Mouse (Mus musculus) embryo, embryonic 11.5 days (tissue): ENCODE results near the gene Cit.
A peak's percentile ranks its signal among the peaks of the same experiment; 100 is the strongest.
"Not testable (repeated sequence)": the region's sequence is repeated elsewhere in the genome, so short reads cannot be mapped to it uniquely, and the experiment has no call there.

ENCODE experiments used
- DNase-seq: peaks from one replicate; pipeline ENCODE4 v3.0.0-alpha.2; 2012; ENCODE audit warnings: low read depth, low spot score

Gene Cit

GRCm38 (mm10) chr5:115844766-115845634, at the start of gene Cit:
Gene Cit (plus strand): TSS chr5:115845278.
- peak; percentile 95 for DNase-seq

GRCm38 (mm10) chr5:115799016-115799894, 45.8 kb upstream of the Cit start:
- no peak for DNase-seq

- no peak for DNase-seq
Observed at GRCm38 (mm10) chr5:115799895-115800232, 45.2 kb upstream of the Cit start.

GRCm38 (mm10) chr5:115812262-115812661, 32.8 kb upstream of the Cit start:
- no peak for DNase-seq

GRCm38 (mm10) chr5:115817022-115817421, 28.1 kb upstream of the Cit start:
- no peak for DNase-seq

GRCm38 (mm10) chr5:115817655-115818054, 27.4 kb upstream of the Cit start:
- DNase-seq: not testable (repeated sequence)

- DNase-seq: no peak
Observed at GRCm38 (mm10) chr5:115819966-115820365, 25.1 kb upstream of the Cit start.

GRCm38 (mm10) chr5:115821200-115821599, 23.9 kb upstream of the Cit start:
- DNase-seq: no peak

- no peak for DNase-seq
Observed at GRCm38 (mm10) chr5:115821910-115822309, 23.2 kb upstream of the Cit start.

- no peak for DNase-seq
Observed at GRCm38 (mm10) chr5:115832754-115833153, 12.3 kb upstream of the Cit start.

GRCm38 (mm10) chr5:115833806-115834205, 11.3 kb upstream of the Cit start:
- DNase-seq: not testable (repeated sequence)

- DNase-seq: no peak
Observed at GRCm38 (mm10) chr5:115835291-115835690, 9.8 kb upstream of the Cit start.

- DNase-seq: no peak
Observed at GRCm38 (mm10) chr5:115838059-115838458, 7.0 kb upstream of the Cit start.

- no peak for DNase-seq
Observed at GRCm38 (mm10) chr5:115840453-115840852, 4.6 kb upstream of the Cit start.

- DNase-seq: no peak
Observed at GRCm38 (mm10) chr5:115840946-115841775, 3.9 kb upstream of the Cit start.

- DNase-seq: no peak
Observed at GRCm38 (mm10) chr5:115844368-115844765, 711 bp upstream of the Cit start.

- DNase-seq: no peak
Observed at GRCm38 (mm10) chr5:115845635-115846174, 627 bp downstream of the Cit start.

GRCm38 (mm10) chr5:115847166-115847565, 2.1 kb downstream of the Cit start:
- no peak for DNase-seq

GRCm38 (mm10) chr5:115848463-115848862, 3.4 kb downstream of the Cit start:
- DNase-seq: no peak

GRCm38 (mm10) chr5:115849263-115849829, 4.3 kb downstream of the Cit start:
- no peak for DNase-seq
